In genomic region chr15:67890612-67891304, GRCm38 (mm10) we compare ENCODE assay signal across 17 mouse cellular contexts.
"Had no signal": no experiment of that assay in that cellular context is flagged by ENCODE, and none has a peak within 500 bp of the region (broad histone marks: within the 10 kb centered on the region; RNA-seq: fewer than 3 reads in every experiment).

No protein-coding gene starts in this region.

- ATAC-seq: intestine, embryonic 15.5 days; liver, postnatal 0 days had no signal

- H3K9me3 ChIP-seq: intestine, embryonic 15.5 days; limb, embryonic 12.5 days; liver, embryonic 13.5 days; lung, embryonic 15.5 days; megakaryocyte, embryonic 14.5 days; neural tube, embryonic 15.5 days; stomach, embryonic 15.5 days had no signal

- H3K9ac ChIP-seq: intestine, embryonic 15.5 days; limb, embryonic 12.5 days; liver, embryonic 13.5 days; liver, postnatal 0 days; lung, embryonic 15.5 days; neural tube, embryonic 15.5 days; stomach, embryonic 15.5 days had no signal

- H3K27ac ChIP-seq: intestine, embryonic 15.5 days; layer of hippocampus, adult 2 months; limb, embryonic 12.5 days; liver, embryonic 13.5 days; lung, embryonic 15.5 days; macrophage; neural tube, embryonic 15.5 days; stomach, embryonic 15.5 days had no signal

- H3K36me3 ChIP-seq: intestine, embryonic 15.5 days; limb, embryonic 12.5 days; liver, embryonic 13.5 days; lung, embryonic 15.5 days; neural tube, embryonic 15.5 days; stomach, embryonic 15.5 days had no signal

- H3K4me1 ChIP-seq: intestine, embryonic 15.5 days; limb, embryonic 12.5 days; liver, embryonic 13.5 days; megakaryocyte, embryonic 14.5 days; stomach, embryonic 15.5 days had no signal

- H3K4me3 ChIP-seq: intestine, embryonic 15.5 days; layer of hippocampus, adult 2 months; limb, embryonic 12.5 days; liver, embryonic 13.5 days; lung, embryonic 15.5 days; megakaryocyte, embryonic 14.5 days; neural tube, embryonic 15.5 days; stomach, embryonic 15.5 days had no signal

- H3K4me2 ChIP-seq: intestine, embryonic 15.5 days; limb, embryonic 12.5 days; liver, embryonic 13.5 days; lung, embryonic 15.5 days; neural tube, embryonic 15.5 days; stomach, embryonic 15.5 days had no signal

- DNase-seq: kidney, adult 18-20 months; kidney, postnatal 10 days; kidney, postnatal 4 days; liver; liver, embryonic 13.5 days; liver, postnatal 0 days; lung, postnatal 14 days; thymus, adult 2 months; thymus, postnatal 25 days had no signal

- H3K27me3 ChIP-seq: intestine, embryonic 15.5 days; limb, embryonic 12.5 days; liver, embryonic 13.5 days; lung, embryonic 15.5 days; megakaryocyte, embryonic 14.5 days; neural tube, embryonic 15.5 days; stomach, embryonic 15.5 days had no signal
